Mouse (Mus musculus) testis, adult 2 months (tissue): ENCODE measurements around the gene Rin3.

Source experiments
- CTCF ChIP-seq: fragments of 200-500 bp; IDR thresholded peaks from 2 replicates; pipeline ENCODE4 v1.5.1; 2012; ENCODE audit warnings: low read depth, mild to moderate bottlenecking, inconsistent platforms, low read length, moderate library complexity; ENCODE audit not compliant: control insufficient read depth, insufficient read depth, insufficient replicate concordance
- POLR2A ChIP-seq: fragments of 200-500 bp; IDR thresholded peaks from 2 replicates; pipeline ENCODE4 v1.6.1; 2012; ENCODE audit warnings: low read depth, mild to moderate bottlenecking, inconsistent platforms, low read length, moderate library complexity; ENCODE audit not compliant: control insufficient read depth

- TF ChIP-seq CTCF, result no peak
- TF ChIP-seq POLR2A, result no peak
These were observed 722 bp upstream of the Rin3 start for GRCm38 (mm10) chr12:102282126-102282525.
